Mouse (Mus musculus): ENCODE measurements around the gene Thrap3. TPM values are rescaled to one million over a fixed set of nuclear protein-coding genes. Genes with fewer than 3 reads are reported as not detected.

The Thrap3 gene
- polyA plus RNA-seq, 1 experiment, result 56.6 TPM

DNA sequence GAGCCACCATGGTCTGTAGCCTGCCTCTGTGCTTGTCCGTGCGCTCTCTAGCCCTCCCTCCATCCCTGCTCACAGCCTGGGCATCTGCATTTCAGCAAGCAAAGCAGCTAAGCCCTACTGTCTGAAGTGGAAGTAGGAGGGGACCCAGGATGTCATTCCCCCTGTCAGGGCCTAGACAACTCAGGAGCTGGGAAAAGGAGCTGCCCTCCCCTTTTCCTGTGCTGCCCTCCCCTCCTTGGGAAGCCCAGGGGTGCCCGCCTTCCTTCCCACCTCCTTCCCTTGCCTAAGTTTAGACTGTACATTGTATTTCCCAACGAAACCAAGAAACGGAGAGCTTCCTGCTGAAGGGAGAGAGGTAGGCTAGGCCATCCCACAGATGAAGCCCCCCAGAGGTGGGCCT, 61.5 kb downstream of the Thrap3 start:
- Histone ChIP-seq H3K27me3 (ENCODE audit: control insufficient read depth, insufficient read depth, insufficient read length) (no peaks in the 10 kb centered on the region), H3K36me3 (ENCODE audit: control insufficient read depth, insufficient read depth) (peaks cover 44% of the 10 kb centered on the region), H3K4me2 (ENCODE audit: low read depth) (no peak overlapping the region), H3K4me3 (no peak overlapping the region), H3ac (ENCODE audit: control insufficient read depth, insufficient read length) (no peak overlapping the region), H3K79me2 (ENCODE audit: control insufficient read depth, insufficient read depth) (no peaks in the 10 kb centered on the region)
- TF ChIP-seq SRF (IDR thresholded peaks at IDR 0.05; ENCODE audit: control insufficient read depth, insufficient read length, low read depth) (no peak), MAX (IDR thresholded peaks at IDR 0.05; ENCODE audit: low read depth) (no peak), TCF3 (IDR thresholded peaks at IDR 0.05; ENCODE audit: insufficient read length, low read depth) (no peak), TCF12 (IDR thresholded peaks at IDR 0.05; ENCODE audit: insufficient read depth, poor library complexity, severe bottlenecking) (no peak), MYOG (IDR thresholded peaks at IDR 0.05; ENCODE audit: control insufficient read depth in 1 of 3, insufficient read depth in 1 of 3, insufficient read length in 2 of 3, low read depth in 2 of 3) (no peak), CEBPB (IDR thresholded peaks at IDR 0.05; ENCODE audit: insufficient read depth, poor library complexity, severe bottlenecking) (no peak), REST (IDR thresholded peaks at IDR 0.05; ENCODE audit: insufficient read depth, insufficient read length) (no peak), POLR2AphosphoS2 (IDR thresholded peaks at IDR 0.05; ENCODE audit: insufficient read length, low read depth) (no peak), MYOD1 (IDR thresholded peaks at IDR 0.05; ENCODE audit: control insufficient read depth in 1 of 3, insufficient read length in 2 of 3, low read depth in 2 of 3) (no peak), USF1 (IDR thresholded peaks at IDR 0.05; ENCODE audit: low read depth) (no peak), POLR2A (IDR thresholded peaks at IDR 0.05; ENCODE audit: insufficient read length, low read depth) (no peak), E2F4 (IDR thresholded peaks at IDR 0.05; ENCODE audit: insufficient read depth) (no peak)

- Histone ChIP-seq H3K36me3 (ENCODE audit: control insufficient read depth, insufficient read depth) (peaks cover 67% of the 10 kb centered on the region), H3ac (ENCODE audit: control insufficient read depth, insufficient read length) (no peak overlapping the region), H3K79me2 (ENCODE audit: control insufficient read depth, insufficient read depth) (peaks cover 8% of the 10 kb centered on the region), H3K4me3 (no peak overlapping the region), H3K4me2 (ENCODE audit: low read depth) (no peak overlapping the region), H3K27me3 (ENCODE audit: control insufficient read depth, insufficient read depth, insufficient read length) (no peaks in the 10 kb centered on the region)
- no peak for TF ChIP-seq POLR2AphosphoS2 (IDR thresholded peaks at IDR 0.05; ENCODE audit: insufficient read length, low read depth)
- no peak for TF ChIP-seq MAX (IDR thresholded peaks at IDR 0.05; ENCODE audit: low read depth)
- no peak for TF ChIP-seq POLR2A (IDR thresholded peaks at IDR 0.05; ENCODE audit: insufficient read length, low read depth)
- TF ChIP-seq E2F4 (IDR thresholded peaks at IDR 0.05; ENCODE audit: insufficient read depth), result no peak
- no peak for TF ChIP-seq CEBPB (IDR thresholded peaks at IDR 0.05; ENCODE audit: insufficient read depth, poor library complexity, severe bottlenecking)
- no peak for TF ChIP-seq USF1 (IDR thresholded peaks at IDR 0.05; ENCODE audit: low read depth)
- TF ChIP-seq TCF3 (IDR thresholded peaks at IDR 0.05; ENCODE audit: insufficient read length, low read depth), result no peak
- TF ChIP-seq SRF (IDR thresholded peaks at IDR 0.05; ENCODE audit: control insufficient read depth, insufficient read length, low read depth), result no peak
- no peak for TF ChIP-seq MYOD1 (IDR thresholded peaks at IDR 0.05; ENCODE audit: control insufficient read depth in 1 of 3, insufficient read length in 2 of 3, low read depth in 2 of 3)
These were observed 64.8 kb downstream of the Thrap3 start for GRCm38 (mm10) chr4:126137773-126138172.

DNA sequence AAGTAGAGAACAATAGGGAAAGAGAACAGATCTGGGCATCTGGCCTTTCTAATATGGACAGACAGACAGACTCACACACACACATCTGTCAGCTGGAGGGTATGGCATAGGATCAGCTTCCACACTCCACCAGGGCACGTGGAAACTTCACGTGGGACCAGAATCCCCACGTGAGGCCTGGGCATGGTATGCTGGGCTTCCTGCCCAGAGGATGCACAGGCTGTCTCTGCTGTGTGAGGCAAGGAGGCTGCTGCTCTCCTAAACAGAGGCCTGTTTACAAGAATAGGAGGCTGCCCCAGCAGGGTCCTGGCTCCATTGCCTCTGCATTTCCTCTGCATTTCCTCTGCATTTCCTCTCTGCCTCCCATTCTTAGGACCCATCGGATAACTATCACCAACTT, 67.9 kb downstream of the Thrap3 start:
- no peak overlapping the region for H3K4me2 ChIP-seq (ENCODE audit: low read depth)
- peaks cover 11% of the 10 kb centered on the region for H3K79me2 ChIP-seq (ENCODE audit: control insufficient read depth, insufficient read depth)
- peaks cover 61% of the 10 kb centered on the region for H3K36me3 ChIP-seq (ENCODE audit: control insufficient read depth, insufficient read depth)
- H3K27me3 ChIP-seq (ENCODE audit: control insufficient read depth, insufficient read depth, insufficient read length), result no peaks in the 10 kb centered on the region
- TF ChIP-seq TCF3 (IDR thresholded peaks at IDR 0.05; ENCODE audit: insufficient read length, low read depth) (no peak), POLR2AphosphoS2 (IDR thresholded peaks at IDR 0.05; ENCODE audit: insufficient read length, low read depth) (peak; percentile 28), USF1 (IDR thresholded peaks at IDR 0.05; ENCODE audit: low read depth) (no peak)
- no peak overlapping the region for H3K4me3 ChIP-seq
- H3ac ChIP-seq (ENCODE audit: control insufficient read depth, insufficient read length), result no peak overlapping the region

DNA sequence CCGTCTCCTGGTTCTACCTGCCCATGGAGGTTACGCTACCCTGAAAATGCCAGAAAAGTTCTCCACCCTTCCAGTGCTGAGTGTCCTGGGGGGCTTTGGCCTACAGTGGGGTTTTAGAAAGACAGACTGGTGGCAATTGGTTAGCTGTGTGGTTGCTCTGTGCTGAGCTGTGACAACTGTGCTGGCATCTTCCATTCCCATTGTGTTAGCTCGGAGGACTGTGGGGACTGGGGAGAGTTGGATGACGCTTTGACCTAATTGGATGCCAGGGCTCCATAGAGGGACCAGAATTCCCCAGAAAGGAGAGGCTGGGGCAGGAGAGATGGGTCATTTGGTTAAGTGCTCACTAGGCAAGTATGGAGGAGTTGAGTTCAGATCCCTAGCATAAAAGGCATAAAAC, 68.3 kb downstream of the Thrap3 start:
- H3K27me3 ChIP-seq (ENCODE audit: control insufficient read depth, insufficient read depth, insufficient read length), result no peaks in the 10 kb centered on the region
- H3K4me2 ChIP-seq (ENCODE audit: low read depth), result no peak overlapping the region
- peaks cover 64% of the 10 kb centered on the region for H3K36me3 ChIP-seq (ENCODE audit: control insufficient read depth, insufficient read depth)
- H3K79me2 ChIP-seq (ENCODE audit: control insufficient read depth, insufficient read depth), result peaks cover 11% of the 10 kb centered on the region
- TF ChIP-seq MAX (IDR thresholded peaks at IDR 0.05; ENCODE audit: low read depth), result no peak
- no peak for TF ChIP-seq CEBPB (IDR thresholded peaks at IDR 0.05; ENCODE audit: insufficient read depth, poor library complexity, severe bottlenecking)
- no peak for TF ChIP-seq MYOG (IDR thresholded peaks at IDR 0.05; ENCODE audit: control insufficient read depth in 1 of 3, insufficient read depth in 1 of 3, insufficient read length in 2 of 3, low read depth in 2 of 3)
- TF ChIP-seq SRF (IDR thresholded peaks at IDR 0.05; ENCODE audit: control insufficient read depth, insufficient read length, low read depth), result no peak
- no peak for TF ChIP-seq USF1 (IDR thresholded peaks at IDR 0.05; ENCODE audit: low read depth)
- no peak for TF ChIP-seq MYOD1 (IDR thresholded peaks at IDR 0.05; ENCODE audit: control insufficient read depth in 1 of 3, insufficient read length in 2 of 3, low read depth in 2 of 3)
- TF ChIP-seq E2F4 (IDR thresholded peaks at IDR 0.05; ENCODE audit: insufficient read depth), result no peak
- no peak for TF ChIP-seq REST (IDR thresholded peaks at IDR 0.05; ENCODE audit: insufficient read depth, insufficient read length)
- no peak for TF ChIP-seq TCF3 (IDR thresholded peaks at IDR 0.05; ENCODE audit: insufficient read length, low read depth)
- no peak for TF ChIP-seq POLR2A (IDR thresholded peaks at IDR 0.05; ENCODE audit: insufficient read length, low read depth)
- TF ChIP-seq POLR2AphosphoS2 (IDR thresholded peaks at IDR 0.05; ENCODE audit: insufficient read length, low read depth), result no peak
- no peak for TF ChIP-seq TCF12 (IDR thresholded peaks at IDR 0.05; ENCODE audit: insufficient read depth, poor library complexity, severe bottlenecking)
- no peak overlapping the region for H3ac ChIP-seq (ENCODE audit: control insufficient read depth, insufficient read length)
- no peak overlapping the region for H3K4me3 ChIP-seq

DNA sequence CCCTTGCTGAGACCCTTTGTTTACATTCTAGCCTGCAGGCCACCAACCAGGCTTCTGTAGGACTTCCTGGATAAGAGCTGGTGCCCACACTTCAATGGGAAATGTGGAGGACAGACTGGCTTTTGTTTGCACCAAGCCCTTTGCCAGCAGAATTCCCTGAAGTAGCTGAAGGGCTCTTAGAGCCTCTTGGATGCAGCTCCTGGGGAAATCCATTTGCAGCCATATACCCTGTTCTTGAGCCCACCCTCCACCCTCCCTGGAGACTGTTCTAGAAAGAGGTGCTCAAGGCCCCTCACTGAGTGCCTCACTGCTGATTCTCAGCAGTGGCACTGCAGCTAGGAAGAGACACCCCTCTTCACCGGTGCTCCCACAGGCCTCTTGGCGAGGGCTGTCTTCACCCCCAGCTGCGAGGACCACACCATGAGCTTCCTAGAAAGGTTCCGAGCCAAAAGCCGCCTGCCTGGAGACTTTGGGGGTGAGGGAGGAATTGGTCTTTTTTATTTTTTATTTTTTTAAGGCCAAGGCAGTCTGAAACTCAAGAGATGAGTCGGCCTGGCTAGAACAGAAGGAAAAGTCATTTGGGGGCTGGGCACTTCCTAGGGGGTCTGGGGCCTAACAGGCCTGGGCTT, 69.8 kb downstream of the Thrap3 start:
- Histone ChIP-seq H3ac (ENCODE audit: control insufficient read depth, insufficient read length) (no peak overlapping the region), H3K79me2 (ENCODE audit: control insufficient read depth, insufficient read depth) (peaks cover 11% of the 10 kb centered on the region), H3K4me2 (ENCODE audit: low read depth) (no peak overlapping the region), H3K36me3 (ENCODE audit: control insufficient read depth, insufficient read depth) (peaks cover 67% of the 10 kb centered on the region), H3K4me3 (no peak overlapping the region), H3K27me3 (ENCODE audit: control insufficient read depth, insufficient read depth, insufficient read length) (no peaks in the 10 kb centered on the region)
- no peak for TF ChIP-seq POLR2A (IDR thresholded peaks at IDR 0.05; ENCODE audit: insufficient read length, low read depth)
- TF ChIP-seq TCF12 (IDR thresholded peaks at IDR 0.05; ENCODE audit: insufficient read depth, poor library complexity, severe bottlenecking), result no peak
- no peak for TF ChIP-seq E2F4 (IDR thresholded peaks at IDR 0.05; ENCODE audit: insufficient read depth)
- TF ChIP-seq MYOG (IDR thresholded peaks at IDR 0.05; ENCODE audit: control insufficient read depth in 1 of 3, insufficient read depth in 1 of 3, insufficient read length in 2 of 3, low read depth in 2 of 3), result no peak
- no peak for TF ChIP-seq SRF (IDR thresholded peaks at IDR 0.05; ENCODE audit: control insufficient read depth, insufficient read length, low read depth)
